ENCODE assay signal across 8 mouse cellular contexts in the genomic region with DNA sequence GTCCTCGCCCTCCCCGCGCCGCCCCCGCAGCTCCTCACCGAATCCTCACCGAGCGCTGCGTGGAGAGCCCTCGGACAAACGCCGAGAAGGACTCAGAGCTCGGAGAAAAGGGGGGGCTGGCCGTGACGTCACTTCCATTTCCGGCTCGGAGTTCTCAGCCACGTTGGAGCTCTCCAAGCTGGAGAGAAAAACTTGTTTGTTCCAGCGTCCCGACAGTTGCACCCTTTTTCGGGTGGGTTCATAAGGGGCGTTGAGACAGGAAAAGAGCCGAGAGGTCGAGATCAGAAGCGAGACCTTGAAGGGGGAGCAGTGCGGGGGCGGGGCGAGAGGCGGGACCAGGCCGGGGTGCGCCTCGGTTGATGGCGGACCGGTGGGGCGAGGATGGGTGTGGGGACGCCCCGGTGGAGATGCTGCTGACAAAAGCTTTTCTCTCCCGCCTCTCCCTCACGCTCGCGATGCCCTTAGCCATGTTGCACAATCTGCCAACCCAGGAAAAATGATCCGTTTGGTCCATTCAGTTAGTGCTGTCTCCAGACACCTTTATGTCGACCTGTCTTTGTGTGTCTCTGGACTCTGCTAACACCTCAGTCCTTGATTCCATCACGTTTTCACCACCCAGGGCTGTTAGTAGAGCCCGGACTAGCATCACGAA. TPM values are rescaled to one million over a fixed set of nuclear protein-coding genes. Genes with fewer than 3 reads are reported as not detected.
A peak's percentile ranks its signal among the peaks of the same experiment; 100 is the strongest.
DNase-seq lines count a peak whose midpoint lies in the region; ATAC-seq lines count a peak whose summit lies in the region.

A gene (minus strand): TSS at position 112 of the 652 bp plus-strand sequence.

- peak; percentile 90 to 93 for DNase-seq in adrenal gland, adult 18-20 months (ENCODE audit: low spot score in 2 of 2)
- peak; percentile 95 for DNase-seq in embryo, embryonic 10.5 days (ENCODE audit: low spot score)
- DNase-seq in gastrocnemius, postnatal 14 days: peak; percentile 92
- DNase-seq in left cerebral cortex, adult 9 months (ENCODE audit: low spot score in 2 of 2): peak; percentile 67 to 92
- DNase-seq in right cerebral cortex, adult 2 months (ENCODE audit: low spot score in 2 of 2): peak; percentile 93 to 97
- peak; percentile 58 for DNase-seq in urinary bladder, postnatal 10 days (ENCODE audit: low spot score)

- intact Hi-C loops in gastrocnemius, postnatal 14 days (cut with DNase I; ENCODE audit: low total_unique reads): no loop called here

- H3K4me3 ChIP-seq in megakaryocyte, embryonic 14.5 days (replicated peaks): peak within 1 kb of the TSS; percentile 94

- H3K36me3 ChIP-seq in megakaryocyte, embryonic 14.5 days (replicated peaks; ENCODE audit: low read length): peaks cover 22% of the 10 kb centered on the region

- no peaks in the 10 kb centered on the region for H3K27me3 ChIP-seq in megakaryocyte, embryonic 14.5 days (replicated peaks)

- peak; percentile 97 for ATAC-seq in inflammation-experienced regulatory T-cells, adult 6 months

- H3K4me1 ChIP-seq in megakaryocyte, embryonic 14.5 days: peaks cover 41% of the 10 kb centered on the region

- H3K9me3 ChIP-seq in megakaryocyte, embryonic 14.5 days: no peaks in the 10 kb centered on the region

RNA-seq across cellular contexts. Expression of the gene that starts here (rescaled TPM):
- total RNA-seq in adrenal gland, adult 18-20 months (2021): 10 to 100 TPM; 31.0 to 34.2 TPM
- 10 to 100 TPM; 22.2 to 22.6 TPM for total RNA-seq in gastrocnemius, postnatal 14 days (2021)
- 10 to 100 TPM; 44.4 to 55.8 (median 46.6) TPM for polyA plus RNA-seq in inflammation-experienced regulatory T-cells, adult 6 months (2017; shearing (Covaris generic))
- polyA plus RNA-seq in megakaryocyte, embryonic 14.5 days (2012; ENCODE audit: insufficient read depth, low replicate concordance): 0.26 and 0.56 TPM in 2 replicates

Comparison
In these comparisons a context has a peak if more than half of its experiments do, and no peak if none do; other contexts are left out.
1. Peak in every context shown above with its lines: DNase-seq, ATAC-seq and H3K4me3 ChIP-seq.
2. RNA of the gene that starts here (polyA plus RNA-seq): 44.4 to 55.8 TPM in inflammation-experienced regulatory T-cells, adult 6 months; 0.26 to 0.56 TPM in megakaryocyte, embryonic 14.5 days; every median in the first group is over 10 times any median in the second.